Mouse (Mus musculus) monocyte, adult 2 months (primary cell): Measurements from ENCODE around the gene Efcab9.
A peak's percentile ranks its signal among the peaks of the same experiment; 100 is the strongest.
"Not testable (repeated sequence)": the region's sequence is repeated elsewhere in the genome, so short reads cannot be mapped to it uniquely, and the experiment has no call there.

ENCODE experiments used
- DNase-seq, 2 experiments: peaks; one replicate each; pipeline ENCODE4 v3.0.0; 2022; ENCODE audit warnings: low spot score in 2 of 2, low read depth in 1 of 2

Gene Efcab9

GRCm38 (mm10) chr11:32538846-32539245 is 7.0 kb upstream of the Efcab9 start:
- DNase-seq, result no peak

GRCm38 (mm10) chr11:32538435-32538834 is 6.6 kb upstream of the Efcab9 start:
- DNase-seq, result no peak

DNA sequence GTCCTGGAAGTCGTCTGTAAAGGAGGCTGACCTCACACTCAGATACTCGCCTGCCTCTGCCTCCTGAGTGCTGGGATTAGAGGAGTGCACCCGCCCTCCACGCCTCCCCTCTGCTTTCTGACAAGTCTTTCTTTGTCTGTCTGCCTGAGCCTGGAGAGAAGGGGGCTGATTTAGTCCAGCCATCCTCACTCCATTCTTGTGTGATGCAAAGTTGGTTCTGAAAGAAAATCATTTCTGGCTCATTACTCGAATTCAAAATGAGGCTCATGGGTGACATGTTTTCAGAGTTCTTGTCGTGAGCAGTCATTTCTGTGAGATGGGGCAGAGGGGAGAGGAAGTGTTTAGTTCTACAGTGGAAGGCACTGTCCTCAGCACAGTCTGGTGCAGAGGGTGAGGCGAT is 5.1 kb upstream of the Efcab9 start:
- no peak for DNase-seq

GRCm38 (mm10) chr11:32535646-32536045 is 3.8 kb upstream of the Efcab9 start:
- no peak for DNase-seq

DNA sequence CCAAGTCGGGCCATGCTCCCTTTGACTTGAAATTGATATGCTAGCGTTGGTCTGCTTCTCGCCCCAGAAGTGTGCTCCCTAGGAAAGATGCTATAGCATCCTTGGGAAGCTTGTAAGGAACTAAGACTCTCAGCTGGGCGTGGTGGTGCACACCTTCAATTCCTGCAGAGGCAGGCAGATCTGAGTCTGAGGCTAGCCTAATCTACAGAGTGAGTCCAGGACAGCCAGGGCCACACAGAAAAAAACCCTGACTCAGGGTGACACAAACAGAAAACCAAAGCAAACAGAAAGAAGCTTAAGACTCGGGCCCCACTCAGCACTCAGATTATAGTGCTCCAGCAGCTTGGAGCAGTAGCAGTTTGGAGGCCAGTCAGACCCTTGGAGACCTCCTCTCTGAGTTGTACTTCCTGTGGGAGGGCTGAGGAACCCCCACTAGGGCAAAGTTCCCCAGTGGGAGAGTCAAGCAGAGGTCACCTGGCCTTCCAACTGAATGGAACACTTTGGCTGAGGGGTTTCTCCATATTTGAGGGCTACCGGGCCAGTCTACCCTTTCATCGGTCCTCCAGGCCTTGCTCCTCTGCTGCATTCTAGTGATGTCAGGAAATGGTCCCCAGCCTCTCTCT is 2.7 kb upstream of the Efcab9 start:
- DNase-seq, result no peak

DNA sequence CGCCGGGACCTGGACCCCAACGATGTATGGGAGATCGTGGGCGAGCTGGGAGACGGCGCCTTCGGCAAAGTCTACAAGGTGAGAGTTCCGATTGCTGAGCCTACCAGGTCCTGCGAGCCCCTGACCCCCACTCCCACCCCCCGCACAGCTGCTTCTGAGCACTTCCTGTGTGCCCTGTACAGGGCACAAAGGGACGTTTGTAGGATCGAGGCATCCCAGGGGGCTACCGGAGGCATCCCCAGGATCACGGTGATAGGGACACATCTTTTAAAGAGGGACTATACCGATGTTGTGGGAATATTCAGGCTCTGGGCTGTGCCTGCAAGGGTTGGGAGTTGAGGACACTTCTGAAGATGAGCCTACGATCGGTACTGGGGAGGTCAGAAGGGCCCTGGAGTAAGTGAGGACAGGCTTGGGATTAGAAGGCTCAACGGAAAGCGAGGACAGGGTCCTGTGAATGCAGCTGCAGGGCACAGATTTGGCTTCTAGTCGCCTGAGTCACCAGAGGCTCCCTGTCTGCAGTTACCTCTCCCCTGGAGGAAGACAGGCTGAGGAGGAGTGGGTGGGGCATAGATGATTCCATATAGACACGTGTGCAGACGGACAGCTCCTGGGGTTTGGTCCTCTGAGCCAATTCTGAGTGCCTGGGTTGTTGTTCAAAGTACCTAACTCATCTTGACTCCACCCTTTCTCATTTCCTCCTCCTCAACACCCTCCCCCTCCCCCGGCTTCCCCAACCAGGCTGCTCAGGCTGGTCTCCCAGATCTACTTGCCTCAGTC is 1.8 kb upstream of the Efcab9 start:
- DNase-seq, result peak; percentile 66 to 75

DNA sequence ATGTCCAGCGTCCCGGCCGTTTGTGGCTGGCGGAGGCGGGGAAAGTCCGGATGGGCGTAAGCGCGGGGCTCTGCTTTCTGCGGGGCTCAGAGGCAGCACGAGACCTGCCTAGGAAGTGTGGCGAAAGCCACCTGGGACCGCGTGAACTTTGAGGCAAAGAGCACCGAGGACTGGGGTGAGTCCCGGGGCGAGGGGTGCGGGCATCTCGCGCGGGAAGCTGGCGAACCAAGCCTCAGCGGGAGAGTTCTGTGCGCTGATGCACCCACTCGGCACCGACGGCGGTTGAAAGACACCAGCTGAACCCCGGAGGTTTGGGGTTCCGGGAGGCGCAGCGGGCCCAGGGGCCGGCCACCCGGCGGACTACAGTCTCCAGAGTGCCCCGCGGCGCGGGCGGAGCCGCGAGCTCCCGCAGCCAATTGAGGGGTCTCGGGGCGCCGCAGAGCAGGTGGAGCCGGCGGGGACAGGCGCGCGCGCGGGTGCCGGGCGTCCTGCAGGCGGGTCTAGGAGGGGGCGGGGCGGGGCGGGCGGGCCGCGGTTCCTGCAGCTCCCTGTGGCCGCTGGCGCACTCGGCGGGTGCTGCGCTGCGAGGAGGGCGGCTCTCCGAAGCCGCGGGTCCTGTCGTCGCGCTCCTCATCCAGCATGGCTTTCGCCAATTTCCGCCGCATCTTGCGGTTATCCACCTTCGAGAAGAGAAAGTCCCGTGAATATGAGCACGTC is 1.0 kb upstream of the Efcab9 start, which contains the start of gene Stk10:
TSS of gene Stk10 (plus strand) at position 541 of the 717 bp plus-strand sequence.
- peak; percentile 52 to 80 for DNase-seq

- DNase-seq, result no peak
Observed at GRCm38 (mm10) chr11:32530151-32530550, 1.7 kb downstream of the Efcab9 start.

GRCm38 (mm10) chr11:32527006-32527405 is 4.9 kb downstream of the Efcab9 start:
- no peak for DNase-seq

DNA sequence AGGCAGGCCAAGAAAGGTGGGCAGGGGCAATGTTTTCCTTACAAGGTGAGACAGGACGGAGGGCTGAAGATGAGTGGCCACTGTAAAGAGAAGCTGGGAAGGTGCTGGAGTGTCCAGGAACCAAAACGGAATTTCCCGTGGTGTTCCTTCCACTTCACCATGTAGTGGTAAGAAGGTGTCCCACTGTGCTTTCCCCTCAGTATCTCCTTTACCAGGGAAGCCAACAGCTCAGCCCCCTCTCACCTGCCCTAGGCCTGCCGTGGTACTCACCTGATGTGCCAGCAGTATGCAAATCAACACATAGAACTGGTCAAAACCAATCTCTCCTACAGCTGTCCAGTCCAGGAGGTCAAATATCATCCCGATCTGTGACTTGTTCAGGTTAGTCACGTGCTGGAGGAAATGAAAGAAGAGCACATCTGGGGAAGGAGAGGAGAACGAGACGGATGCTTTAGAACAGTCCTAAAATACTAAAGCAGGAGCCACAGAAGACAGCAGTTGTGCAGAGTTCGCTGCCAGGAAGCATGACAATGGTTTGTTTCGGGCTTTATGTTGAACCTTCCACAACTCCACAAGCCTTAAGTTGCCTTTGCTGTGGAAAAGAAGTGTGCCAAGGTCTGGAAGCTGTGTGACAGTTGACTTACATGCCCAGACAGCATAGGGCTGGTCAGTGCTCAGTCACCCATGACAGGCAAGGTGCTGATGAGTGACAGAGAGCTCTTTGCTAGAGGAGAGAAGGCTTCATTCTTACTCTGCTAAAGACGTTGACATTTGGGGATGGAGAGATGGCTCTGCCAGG is 7.6 kb downstream of the Efcab9 start:
- no peak for DNase-seq

- DNase-seq, result no peak
Observed at GRCm38 (mm10) chr11:32521246-32521645, 10.6 kb downstream of the Efcab9 start.

- DNase-seq, result no peak
Observed at GRCm38 (mm10) chr11:32519354-32519753, 12.5 kb downstream of the Efcab9 start.

GRCm38 (mm10) chr11:32518770-32519169 is 13.1 kb downstream of the Efcab9 start:
- DNase-seq, result no peak

DNA sequence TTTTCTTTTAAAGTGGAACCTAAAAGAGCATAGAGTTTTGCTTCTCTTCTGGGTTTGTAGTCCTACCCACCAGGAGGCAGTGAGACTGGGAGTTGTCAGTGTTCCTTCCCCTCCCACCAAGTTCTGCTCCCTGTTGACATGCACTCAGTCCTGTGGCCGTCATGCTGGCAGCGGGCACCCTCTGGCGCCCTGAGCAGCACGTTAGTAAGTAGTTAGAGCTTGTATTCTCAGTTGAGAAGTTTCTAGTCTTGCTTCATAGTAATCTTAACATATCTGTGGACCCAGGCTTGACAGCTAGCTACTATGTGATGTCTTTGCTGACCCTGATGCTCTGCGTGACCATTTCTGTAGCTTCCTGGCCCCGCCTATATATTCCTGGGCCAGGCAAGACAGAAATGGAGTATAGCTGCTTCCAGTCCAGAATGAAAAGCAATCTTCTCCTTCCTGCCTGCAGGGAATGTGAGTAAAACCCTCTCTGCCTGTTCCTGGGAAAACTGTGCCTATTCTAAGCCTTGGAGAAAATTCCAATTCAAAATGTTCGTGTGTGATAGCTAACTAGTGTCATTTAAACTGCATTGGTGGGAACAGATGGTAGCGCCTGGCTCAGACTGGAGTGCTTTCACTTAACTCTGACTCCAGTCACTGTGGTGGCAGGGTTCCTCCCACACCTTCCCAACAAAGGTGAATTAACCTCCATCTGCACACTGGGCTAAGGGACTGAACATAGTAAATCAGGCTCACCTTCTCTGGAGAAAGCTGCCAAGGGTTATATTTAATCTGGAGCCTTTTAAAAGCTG is 14.8 kb downstream of the Efcab9 start:
- no peak for DNase-seq

DNA sequence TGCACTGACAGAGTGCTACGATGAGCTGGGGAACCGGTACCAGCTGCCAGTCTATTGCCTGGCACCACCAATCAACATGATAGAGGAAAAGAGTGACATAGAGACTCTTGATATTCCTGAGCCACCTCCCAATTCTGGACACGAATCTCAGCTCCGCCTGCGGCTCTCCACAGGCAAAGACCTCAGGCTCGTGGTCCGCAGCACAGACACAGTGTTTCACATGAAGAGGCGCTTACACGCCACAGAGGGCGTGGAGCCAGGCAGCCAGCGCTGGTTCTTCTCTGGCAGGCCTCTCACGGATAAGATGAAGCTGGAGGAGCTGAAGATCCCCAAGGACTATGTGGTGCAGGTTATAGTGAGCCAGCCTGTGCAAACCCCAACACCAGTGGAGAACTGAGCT is 15.8 kb downstream of the Efcab9 start:
- DNase-seq, result no peak

GRCm38 (mm10) chr11:32514853-32515252 is 17.0 kb downstream of the Efcab9 start:
- DNase-seq, result not testable (repeated sequence)

GRCm38 (mm10) chr11:32510930-32511329 is 21.0 kb downstream of the Efcab9 start:
- no peak for DNase-seq

- no peak for DNase-seq
Observed at GRCm38 (mm10) chr11:32505091-32505739, 26.7 kb downstream of the Efcab9 start.

DNA sequence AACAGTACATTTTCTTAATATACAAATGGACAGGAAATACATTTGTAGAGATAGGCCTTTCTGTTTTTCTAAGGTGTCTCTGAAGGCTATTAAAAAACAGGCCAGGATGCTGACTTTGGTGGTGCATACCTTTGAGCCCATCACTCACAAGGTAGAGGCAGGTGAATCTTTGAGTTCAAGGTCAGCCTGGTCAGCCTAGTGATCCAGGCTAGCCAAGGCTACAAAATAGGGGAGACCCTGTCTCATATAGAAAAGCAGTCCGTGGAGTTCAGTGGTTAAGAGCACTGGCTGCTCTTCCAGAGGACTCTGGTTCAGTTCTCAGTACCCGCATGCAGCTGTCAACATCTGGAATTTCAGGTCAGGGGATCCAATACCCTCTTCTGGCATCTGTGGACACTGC is 28.2 kb downstream of the Efcab9 start:
- no peak for DNase-seq

- no peak for DNase-seq
Observed at GRCm38 (mm10) chr11:32499931-32500330, 31.9 kb downstream of the Efcab9 start.
